Mouse (Mus musculus) liver, postnatal 0 days (tissue): ENCODE measurements around the gene Bri3. TPM values are rescaled to one million over a fixed set of nuclear protein-coding genes. Genes with fewer than 3 reads are reported as not detected.

ENCODE experiments used
- ATAC-seq: fragments of 200-750 bp; cut with Nextera tagmentation; 2 replicates; pipeline ENCODE4 v1.8.0; 2017; ENCODE audit warnings: mild to moderate bottlenecking, moderate library complexity
- DNase-seq: peaks from one replicate; pipeline ENCODE4 v3.0.0-alpha.2; 2016
- H3K27ac ChIP-seq: fragments of 300-500 bp; sonication (generic); 2 replicates; pipeline ENCODE4 v1.5.1; 2014; ENCODE audit warnings: antibody characterized with exemption, moderate library complexity, mild to moderate bottlenecking, low read depth
- H3K27me3 ChIP-seq: fragments of 300-500 bp; sonication (generic); 2 replicates; pipeline ENCODE4 v1.6.1; 2014; ENCODE audit warnings: low read length, control low read depth, mixed read lengths; ENCODE audit not compliant: insufficient read depth
- H3K36me3 ChIP-seq: fragments of 300-500 bp; sonication (generic); replicated peaks from 2 replicates; pipeline ENCODE4 v1.6.1; 2014; ENCODE audit warnings: mild to moderate bottlenecking, control low read depth, low read length, moderate library complexity, mixed read lengths; ENCODE audit not compliant: insufficient read depth
- H3K4me1 ChIP-seq: fragments of 300-500 bp; sonication (generic); 2 replicates; pipeline ENCODE4 v1.6.1; 2014; ENCODE audit warnings: antibody characterized with exemption, mild to moderate bottlenecking, control low read depth; ENCODE audit not compliant: insufficient read depth
- H3K4me2 ChIP-seq: fragments of 300-500 bp; sonication (generic); 2 replicates; pipeline ENCODE4 v1.6.1; 2014; ENCODE audit warnings: low read depth, mild to moderate bottlenecking, low read length, moderate library complexity, mixed read lengths
- H3K4me3 ChIP-seq: fragments of 300-500 bp; sonication (generic); 2 replicates; pipeline ENCODE4 v1.5.1; 2014; ENCODE audit warnings: low read depth, low read length
- H3K9ac ChIP-seq: fragments of 300-500 bp; sonication (generic); replicated peaks from 2 replicates; pipeline ENCODE4 v1.6.1; 2014; ENCODE audit warnings: mild to moderate bottlenecking, moderate library complexity
- H3K9me3 ChIP-seq: fragments of 300-500 bp; sonication (generic); 2 replicates; pipeline ENCODE4 v1.6.1; 2016; ENCODE audit warnings: mild to moderate bottlenecking, control low read depth, low read length, mixed read lengths
- CTCF ChIP-seq: sonication (generic); IDR thresholded peaks from 2 replicates; pipeline ENCODE4 v1.5.1; 2016; ENCODE audit warnings: antibody characterized with exemption, low read depth
- EP300 ChIP-seq: IDR thresholded peaks from 2 replicates; pipeline ENCODE4 v1.6.1; 2016; ENCODE audit warnings: antibody characterized with exemption, low read depth, mild to moderate bottlenecking
- whole genome bisulfite sequencing: fragments of 180-500 bp; shearing (Covaris S2); extraction: QIAGEN DNeasy Blood & Tissue Kit; methylation state at CpG from one replicate; pipeline ENCODE4 v1.1.7; 2014; ENCODE audit not compliant: insufficient replicate concordance; 5-methylcytosine and 5-hydroxymethylcytosine counted together
- polyA plus RNA-seq: library from polyadenylated mRNA; unstranded; fragments of >200 nt; fragmentation: Nextera tagmentation; extraction: Ambion mirVana; gene quantifications from 2 replicates; pipeline ENCODE4 v1.2.1, GENCODE M21; 2015

Bri3 gene
- polyA plus RNA-seq, 1 experiment from 2014 or later, result 51.1 TPM

- DNase-seq, result no peak
Observed at GRCm38 (mm10) chr5:144308929-144309328, 64.7 kb downstream of the Bri3 start.

GRCm38 (mm10) chr5:144312183-144312582 lies 67.9 kb downstream of the Bri3 start:
- no peak for DNase-seq
- 48% methylated on average over 7 of the region's 7 CpGs for WGBS

More at GRCm38 (mm10) chr5:144308929-144309328, 64.7 kb downstream of the Bri3 start:
- Histone ChIP-seq H3K9ac (no peak overlapping the region), H3K27me3 (no peaks in the 10 kb centered on the region), H3K36me3 (0 out of 2 replicates have a peak, but pooled peaks cover 3% of the 10 kb centered on the region), H3K4me2 (no peak overlapping the region), H3K27ac (no peak overlapping the region), H3K4me1 (peaks cover 8% of the 10 kb centered on the region), H3K4me3 (no peak overlapping the region), H3K9me3 (no peaks in the 10 kb centered on the region)
- WGBS, result 69% methylated on average over 4 of the region's 4 CpGs
- TF ChIP-seq CTCF (no peak), EP300 (no peak)
- no peak for ATAC-seq

GRCm38 (mm10) chr5:144313335-144313734 lies 69.1 kb downstream of the Bri3 start:
- Histone ChIP-seq H3K4me3 (no peak overlapping the region), H3K9me3 (no peaks in the 10 kb centered on the region), H3K4me2 (no peak overlapping the region), H3K4me1 (peaks cover 8% of the 10 kb centered on the region), H3K27ac (no peak overlapping the region), H3K9ac (no peak overlapping the region), H3K27me3 (no peaks in the 10 kb centered on the region), H3K36me3 (0 out of 2 replicates have a peak, but pooled peaks cover 13% of the 10 kb centered on the region)
- TF ChIP-seq EP300 (no peak), CTCF (no peak)
- ATAC-seq, result peak; percentile 15; the same call in 1 of the 2 replicates
- DNase-seq, result no peak
- 6% methylated on average over 5 of the region's 5 CpGs for WGBS

More at GRCm38 (mm10) chr5:144312183-144312582, 67.9 kb downstream of the Bri3 start:
- TF ChIP-seq CTCF (no peak), EP300 (no peak)
- H3K36me3 ChIP-seq, result 0 out of 2 replicates have a peak, but pooled peaks cover 13% of the 10 kb centered on the region
- ATAC-seq, result no peak
- no peak overlapping the region for H3K4me3 ChIP-seq
- no peaks in the 10 kb centered on the region for H3K27me3 ChIP-seq
- no peaks in the 10 kb centered on the region for H3K9me3 ChIP-seq
- no peak overlapping the region for H3K4me2 ChIP-seq
- H3K9ac ChIP-seq, result no peak overlapping the region
- H3K27ac ChIP-seq, result no peak overlapping the region
- peaks cover 8% of the 10 kb centered on the region for H3K4me1 ChIP-seq

- WGBS, result 75% methylated on average over 12 of the region's 12 CpGs
- H3K27ac ChIP-seq, result no peak overlapping the region
Observed at GRCm38 (mm10) chr5:144314731-144315494, 70.7 kb downstream of the Bri3 start.

GRCm38 (mm10) chr5:144316442-144316841 lies 72.2 kb downstream of the Bri3 start:
- DNase-seq, result no peak
- H3K4me1 ChIP-seq, result peaks cover 8% of the 10 kb centered on the region
- 0 out of 2 replicates have a peak, but pooled peaks cover 13% of the 10 kb centered on the region for H3K36me3 ChIP-seq
- no peak for ATAC-seq
- H3K9ac ChIP-seq, result no peak overlapping the region
- H3K27me3 ChIP-seq, result no peaks in the 10 kb centered on the region
- H3K9me3 ChIP-seq, result no peaks in the 10 kb centered on the region
- H3K4me2 ChIP-seq, result no peak overlapping the region
- WGBS, result 58% methylated on average over 3 of the region's 3 CpGs
- TF ChIP-seq CTCF (no peak), EP300 (no peak)
- no peak overlapping the region for H3K4me3 ChIP-seq
- H3K27ac ChIP-seq, result no peak overlapping the region

More at GRCm38 (mm10) chr5:144314731-144315494, 70.7 kb downstream of the Bri3 start:
- Histone ChIP-seq H3K4me2 (no peak overlapping the region), H3K9me3 (no peaks in the 10 kb centered on the region), H3K4me1 (peaks cover 8% of the 10 kb centered on the region), H3K36me3 (0 out of 2 replicates have a peak, but pooled peaks cover 13% of the 10 kb centered on the region), H3K4me3 (no peak overlapping the region), H3K9ac (no peak overlapping the region), H3K27me3 (no peaks in the 10 kb centered on the region)
- DNase-seq (no peak), ATAC-seq (no peak)
- no peak for TF ChIP-seq EP300
- TF ChIP-seq CTCF, result no peak

GRCm38 (mm10) chr5:144317426-144317825 lies 73.2 kb downstream of the Bri3 start:
- ATAC-seq (no peak), DNase-seq (no peak)
- H3K27me3 ChIP-seq, result no peaks in the 10 kb centered on the region
- no peaks in the 10 kb centered on the region for H3K9me3 ChIP-seq
- H3K9ac ChIP-seq, result no peak overlapping the region
- no peak overlapping the region for H3K4me3 ChIP-seq
- H3K27ac ChIP-seq, result no peak overlapping the region
- no peak overlapping the region for H3K4me2 ChIP-seq
- TF ChIP-seq CTCF, result no peak
- TF ChIP-seq EP300, result no peak
- WGBS, result 69% methylated on average over 8 of the region's 8 CpGs
- 0 out of 2 replicates have a peak, but pooled peaks cover 10% of the 10 kb centered on the region for H3K36me3 ChIP-seq
- peaks cover 8% of the 10 kb centered on the region for H3K4me1 ChIP-seq
